Mouse (Mus musculus) liver, adult 2 months (tissue): ENCODE results near the gene Gm28308. TPM values are rescaled to one million over a fixed set of nuclear protein-coding genes. Genes with fewer than 3 reads are reported as not detected.

Experiments
- DNase-seq: peaks from one replicate; pipeline ENCODE4 v3.0.0-alpha.2; 2011; ENCODE audit warnings: low read depth, low spot score; ENCODE audit errors: extremely low read depth
- H3K27ac ChIP-seq: fragments of 200-500 bp; replicated peaks from 2 replicates; pipeline ENCODE4 v1.5.1; 2012; ENCODE audit warnings: low read depth, mild to moderate bottlenecking, control low read depth, inconsistent platforms, low read length; ENCODE audit not compliant: insufficient read depth
- H3K27me3 ChIP-seq: fragments of 200-500 bp; 2 replicates; pipeline ENCODE4 v1.6.1; 2012; ENCODE audit warnings: mild to moderate bottlenecking, moderate library complexity, low read length, inconsistent platforms; ENCODE audit not compliant: control insufficient read depth, insufficient read depth
- H3K36me3 ChIP-seq: fragments of 200-500 bp; 2 replicates; pipeline ENCODE4 v1.6.1; 2012; ENCODE audit warnings: low read length, inconsistent platforms; ENCODE audit not compliant: control insufficient read depth, insufficient read depth
- H3K4me1 ChIP-seq: fragments of 200-500 bp; 2 replicates; pipeline ENCODE4 v1.6.1; 2011; ENCODE audit warnings: low read length; ENCODE audit not compliant: control insufficient read depth, insufficient read depth
- H3K4me3 ChIP-seq: fragments of 200-500 bp; 2 replicates; pipeline ENCODE4 v1.5.1; 2011; ENCODE audit warnings: low read depth, mild to moderate bottlenecking, control low read depth, low read length, moderate library complexity; ENCODE audit not compliant: insufficient read depth
- H3K79me2 ChIP-seq: fragments of 200-500 bp; 2 replicates; pipeline ENCODE4 v1.6.1; 2012; ENCODE audit warnings: inconsistent platforms, mild to moderate bottlenecking, low read length, moderate library complexity; ENCODE audit not compliant: control insufficient read depth, insufficient read depth
- H3K9ac ChIP-seq: fragments of 200-500 bp; 2 replicates; pipeline ENCODE4 v1.6.1; 2012; ENCODE audit warnings: low read depth, mild to moderate bottlenecking, control low read depth, inconsistent platforms, low read length
- CTCF ChIP-seq: fragments of 200-500 bp; IDR thresholded peaks from 2 replicates; pipeline ENCODE4 v1.5.1; 2011; ENCODE audit warnings: low read depth, low read length, control low read depth
- POLR2A ChIP-seq: fragments of 200-500 bp; IDR thresholded peaks from 2 replicates; pipeline ENCODE4 v1.6.1; 2011; ENCODE audit warnings: low read length, control low read depth; ENCODE audit not compliant: insufficient read depth; ENCODE audit errors: extremely low read depth
- WGBS: fragments of 180-500 bp; shearing (Covaris S2); methylation state at CpG from one replicate; pipeline ENCODE4 v1.1.7; 2018; 5-methylcytosine and 5-hydroxymethylcytosine counted together
- polyA plus RNA-seq: library from polyadenylated mRNA; depleted of rRNA; stranded (reverse); fragments of >200 nt; gene quantifications from 2 replicates; pipeline ENCODE4 v1.2.3, GENCODE M21; 2012
- total RNA-seq: library from RNA; depleted of rRNA; stranded (reverse); fragments of >200 nt; gene quantifications from 2 replicates; pipeline ENCODE4 v1.2.3, GENCODE M21; 2014

Gene Gm28308
- total and polyA plus RNA-seq, 2 experiments = not detected

- Histone ChIP-seq H3K4me1 (peaks cover 3% of the 10 kb centered on the region; the same call in 1 of the 2 replicates), H3K79me2 (no peaks in the 10 kb centered on the region), H3K9ac (peak within 1 kb of the TSS; percentile 46), H3K36me3 (no peaks in the 10 kb centered on the region), H3K27ac (no peak within 1 kb of the TSS), H3K27me3 (peaks cover 38% of the 10 kb centered on the region), H3K4me3 (peak within 1 kb of the TSS; percentile 62)
- WGBS = 3% methylated on average over 46 of the region's 46 CpGs
- TF ChIP-seq CTCF = peak; percentile 97
- no peak for TF ChIP-seq POLR2A
- DNase-seq = peak; percentile 37
Measured at GRCm38 (mm10) chr6:52221337-52221992, 8.3 kb upstream of the Gm28308 start, which contains the start of gene Hoxa7. Gene Hoxa7 (minus strand): TSS chr6:52221854.

DNA sequence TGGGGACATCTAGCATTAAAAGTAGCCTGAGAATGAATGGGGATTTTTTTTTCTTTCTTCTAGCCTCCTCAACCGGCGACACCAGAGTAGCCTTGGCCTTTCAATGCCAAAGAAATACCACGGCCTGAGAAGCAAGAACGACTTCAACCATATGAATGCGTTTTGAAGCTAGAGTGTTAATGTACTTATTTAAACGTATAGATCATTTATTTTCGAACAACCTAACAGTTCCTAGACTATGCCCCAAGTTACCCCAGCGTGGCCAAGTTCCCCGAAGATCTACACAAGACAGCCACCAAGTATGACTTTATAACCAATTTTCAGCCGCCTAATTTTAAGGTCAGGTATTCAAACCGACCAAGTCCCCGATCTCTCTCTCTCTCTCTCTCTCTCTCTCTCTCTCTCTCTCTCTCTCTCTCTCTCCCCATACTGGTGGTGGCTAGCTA lies 7.7 kb upstream of the Gm28308 start:
- TF ChIP-seq POLR2A (no peak), CTCF (no peak)
- WGBS = 19% methylated on average over 12 of the region's 12 CpGs
- Histone ChIP-seq H3K27ac (no peak overlapping the region), H3K36me3 (no peaks in the 10 kb centered on the region), H3K79me2 (no peaks in the 10 kb centered on the region), H3K4me3 (peak overlapping the region; percentile 62; the same call in 1 of the 2 replicates), H3K4me1 (peaks cover 3% of the 10 kb centered on the region; the same call in 1 of the 2 replicates), H3K27me3 (peaks cover 43% of the 10 kb centered on the region), H3K9ac (no peak overlapping the region)
- DNase-seq = no peak

GRCm38 (mm10) chr6:52220003-52220864 lies 7.1 kb upstream of the Gm28308 start:
- no peak overlapping the region for H3K9ac ChIP-seq
- no peak overlapping the region for H3K4me3 ChIP-seq
- 45% methylated on average over 32 of the region's 32 CpGs for WGBS
- H3K4me1 ChIP-seq = peaks cover 3% of the 10 kb centered on the region; the same call in 1 of the 2 replicates
- H3K36me3 ChIP-seq = no peaks in the 10 kb centered on the region
- no peaks in the 10 kb centered on the region for H3K79me2 ChIP-seq
- no peak for DNase-seq
- no peak overlapping the region for H3K27ac ChIP-seq
- TF ChIP-seq POLR2A = no peak
- TF ChIP-seq CTCF = no peak
- peaks cover 42% of the 10 kb centered on the region for H3K27me3 ChIP-seq

- Histone ChIP-seq H3K4me3 (no peak overlapping the region), H3K27me3 (peaks cover 44% of the 10 kb centered on the region), H3K36me3 (no peaks in the 10 kb centered on the region), H3K9ac (no peak overlapping the region), H3K27ac (no peak overlapping the region), H3K4me1 (peaks cover 3% of the 10 kb centered on the region; the same call in 1 of the 2 replicates), H3K79me2 (no peaks in the 10 kb centered on the region)
- DNase-seq = no peak
- 60% methylated on average over 9 of the region's 9 CpGs for WGBS
- TF ChIP-seq CTCF (no peak), POLR2A (no peak)
Measured at GRCm38 (mm10) chr6:52219234-52219942, 6.2 kb upstream of the Gm28308 start.

GRCm38 (mm10) chr6:52218643-52219215 lies 5.6 kb upstream of the Gm28308 start:
- DNase-seq = no peak
- Histone ChIP-seq H3K27me3 (peaks cover 45% of the 10 kb centered on the region), H3K79me2 (no peaks in the 10 kb centered on the region), H3K9ac (no peak overlapping the region), H3K4me3 (no peak overlapping the region), H3K27ac (no peak overlapping the region), H3K4me1 (peaks cover 3% of the 10 kb centered on the region; the same call in 1 of the 2 replicates), H3K36me3 (no peaks in the 10 kb centered on the region)
- TF ChIP-seq POLR2A (no peak), CTCF (no peak)
- WGBS = 27% methylated on average over 14 of the region's 14 CpGs
